Mouse (Mus musculus): ENCODE results near the gene Gm49373. TPM values are rescaled to one million over a fixed set of nuclear protein-coding genes. Genes with fewer than 3 reads are reported as not detected.

The Gm49373 gene
- polyA plus RNA-seq (2015; fragmentation: Nextera tagmentation; extraction: Ambion mirVana): 0.79 and 1.0 TPM in 2 replicates

DNA sequence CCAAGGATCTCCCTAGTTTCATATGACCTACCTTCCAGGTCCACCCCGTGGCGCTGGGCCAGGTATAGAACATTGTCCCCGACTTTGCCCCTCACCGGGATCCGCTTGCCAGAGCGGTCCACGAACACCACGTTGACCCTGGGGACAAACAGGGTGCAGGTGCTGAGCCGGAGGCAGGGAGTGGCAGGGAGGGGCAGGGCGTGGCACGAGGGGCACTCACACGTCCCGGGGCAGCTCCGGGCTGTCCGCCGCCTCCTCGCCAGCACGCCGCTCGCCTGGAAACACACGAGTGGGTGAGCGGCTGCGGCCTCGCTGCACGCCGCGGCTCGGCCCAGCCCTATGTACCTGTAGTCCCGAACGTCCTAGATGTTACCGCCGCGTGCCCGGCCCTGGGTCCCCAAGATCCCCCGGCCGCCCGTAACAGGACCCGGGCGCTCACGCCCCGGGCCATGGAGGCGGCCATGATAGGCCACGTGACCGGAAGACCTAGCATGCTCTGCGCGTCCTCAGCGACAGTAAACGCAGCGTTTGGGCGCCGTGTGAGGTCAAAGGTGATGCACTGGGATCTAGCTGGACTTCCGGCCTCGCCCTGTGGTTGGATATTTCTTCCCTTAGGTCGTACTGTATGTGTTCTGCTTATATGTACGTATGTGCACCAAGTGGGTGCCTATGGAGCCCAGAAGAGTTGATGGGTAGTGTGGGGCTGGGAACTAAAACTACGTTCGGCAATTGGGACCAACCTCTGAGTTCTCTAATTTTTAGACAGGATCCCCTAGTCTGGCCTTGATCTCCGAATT, at the start of gene Gm49373, which contains the start of gene Fdx1l:
Gm49373 (minus strand) TSS at position 53 of the 797 bp plus-strand sequence.
Fdx1l (minus strand) TSS at position 571 of the 797 bp plus-strand sequence.
- Histone ChIP-seq H3K4me1 (peaks cover 15% of the 10 kb centered on the region; the same call in 1 of the 2 replicates), H3K36me3 (peaks cover 53% of the 10 kb centered on the region), H3K27me3 (no peaks in the 10 kb centered on the region), H3K9me3 (no peaks in the 10 kb centered on the region), H3K27ac (peak within 1 kb of the TSS; percentile 73), H3K4me2 (peak within 1 kb of the TSS; percentile 83), H3K4me3 (peak within 1 kb of the TSS; percentile 83), H3K9ac (peak within 1 kb of the TSS; percentile 90)
- WGBS: 3% methylated on average over 58 of the region's 58 CpGs
- peak; percentile 84; the same call in 1 of the 2 replicates for ATAC-seq (ENCODE audit: insufficient number of reproducible peaks, insufficient read depth, low FRiP score, low TSS enrichment, low read depth)

- Histone ChIP-seq H3K27ac (no peak overlapping the region), H3K4me1 (no peaks in the 10 kb centered on the region), H3K9ac (no peak overlapping the region), H3K27me3 (no peaks in the 10 kb centered on the region), H3K4me3 (no peak overlapping the region), H3K9me3 (no peaks in the 10 kb centered on the region), H3K4me2 (no peak overlapping the region), H3K36me3 (peaks cover 67% of the 10 kb centered on the region)
- ATAC-seq (ENCODE audit: insufficient number of reproducible peaks, insufficient read depth, low FRiP score, low TSS enrichment, low read depth): no peak
- 92% methylated on average over 16 of the region's 16 CpGs for WGBS
These were observed 48.6 kb upstream of the Gm49373 start for GRCm38 (mm10) chr9:21121483-21121882.

GRCm38 (mm10) chr9:21117073-21117472, 44.2 kb upstream of the Gm49373 start:
- H3K36me3 ChIP-seq: peaks cover 30% of the 10 kb centered on the region
- H3K9ac ChIP-seq: no peak overlapping the region
- H3K4me2 ChIP-seq: no peak overlapping the region
- H3K4me3 ChIP-seq: no peak overlapping the region
- H3K27ac ChIP-seq: no peak overlapping the region
- no peak for ATAC-seq (ENCODE audit: insufficient number of reproducible peaks, insufficient read depth, low FRiP score, low TSS enrichment, low read depth)
- WGBS: 82% methylated on average over 6 of the region's 6 CpGs
- H3K4me1 ChIP-seq: no peaks in the 10 kb centered on the region
- no peaks in the 10 kb centered on the region for H3K27me3 ChIP-seq
- no peaks in the 10 kb centered on the region for H3K9me3 ChIP-seq

- no peak overlapping the region for H3K27ac ChIP-seq
- H3K36me3 ChIP-seq: peaks cover 14% of the 10 kb centered on the region
- no peaks in the 10 kb centered on the region for H3K4me1 ChIP-seq
- no peak overlapping the region for H3K9ac ChIP-seq
- no peaks in the 10 kb centered on the region for H3K9me3 ChIP-seq
- H3K27me3 ChIP-seq: no peaks in the 10 kb centered on the region
- no peak overlapping the region for H3K4me2 ChIP-seq
- H3K4me3 ChIP-seq: no peak overlapping the region
- ATAC-seq (ENCODE audit: insufficient number of reproducible peaks, insufficient read depth, low FRiP score, low TSS enrichment, low read depth): no peak
- 91% methylated on average over 8 of the region's 8 CpGs for WGBS
These were observed 42.2 kb upstream of the Gm49373 start for GRCm38 (mm10) chr9:21115105-21115504.

GRCm38 (mm10) chr9:21114190-21114589, 41.3 kb upstream of the Gm49373 start:
- no peak for ATAC-seq (ENCODE audit: insufficient number of reproducible peaks, insufficient read depth, low FRiP score, low TSS enrichment, low read depth)
- no peak overlapping the region for H3K4me2 ChIP-seq
- peaks cover 10% of the 10 kb centered on the region for H3K36me3 ChIP-seq
- 88% methylated on average over 7 of the region's 7 CpGs for WGBS
- no peaks in the 10 kb centered on the region for H3K27me3 ChIP-seq
- no peak overlapping the region for H3K9ac ChIP-seq
- no peak overlapping the region for H3K4me3 ChIP-seq
- no peak overlapping the region for H3K27ac ChIP-seq
- no peaks in the 10 kb centered on the region for H3K4me1 ChIP-seq
- H3K9me3 ChIP-seq: no peaks in the 10 kb centered on the region

GRCm38 (mm10) chr9:21113751-21114150, 40.9 kb upstream of the Gm49373 start:
- no peaks in the 10 kb centered on the region for H3K4me1 ChIP-seq
- no peak overlapping the region for H3K27ac ChIP-seq
- 86% methylated on average over 6 of the region's 6 CpGs for WGBS

GRCm38 (mm10) chr9:21107607-21108237, 34.8 kb upstream of the Gm49373 start:
- Histone ChIP-seq H3K27ac (no peak overlapping the region), H3K9ac (no peak overlapping the region), H3K4me1 (no peaks in the 10 kb centered on the region), H3K27me3 (no peaks in the 10 kb centered on the region), H3K9me3 (no peaks in the 10 kb centered on the region), H3K4me3 (no peak overlapping the region), H3K36me3 (peaks cover 19% of the 10 kb centered on the region), H3K4me2 (no peak overlapping the region)
- no peak for ATAC-seq (ENCODE audit: insufficient number of reproducible peaks, insufficient read depth, low FRiP score, low TSS enrichment, low read depth)
- 41% methylated on average over 23 of the region's 23 CpGs for WGBS

More at GRCm38 (mm10) chr9:21113751-21114150, 40.9 kb upstream of the Gm49373 start:
- Histone ChIP-seq H3K9ac (no peak overlapping the region), H3K4me2 (no peak overlapping the region), H3K36me3 (peaks cover 15% of the 10 kb centered on the region), H3K27me3 (no peaks in the 10 kb centered on the region), H3K9me3 (no peaks in the 10 kb centered on the region), H3K4me3 (no peak overlapping the region)
- ATAC-seq (ENCODE audit: insufficient number of reproducible peaks, insufficient read depth, low FRiP score, low TSS enrichment, low read depth): no peak

- no peak overlapping the region for H3K4me2 ChIP-seq
- no peaks in the 10 kb centered on the region for H3K27me3 ChIP-seq
- no peak overlapping the region for H3K4me3 ChIP-seq
- no peak overlapping the region for H3K27ac ChIP-seq
- no peak for ATAC-seq (ENCODE audit: insufficient number of reproducible peaks, insufficient read depth, low FRiP score, low TSS enrichment, low read depth)
- no peaks in the 10 kb centered on the region for H3K9me3 ChIP-seq
- H3K9ac ChIP-seq: no peak overlapping the region
- peaks cover 6% of the 10 kb centered on the region for H3K4me1 ChIP-seq
- peaks cover 21% of the 10 kb centered on the region for H3K36me3 ChIP-seq
- WGBS: 73% methylated on average over 5 of the region's 5 CpGs
These were observed 33.1 kb upstream of the Gm49373 start for GRCm38 (mm10) chr9:21105760-21106564.

- WGBS: 86% methylated on average over 6 of the region's 6 CpGs
- H3K4me1 ChIP-seq: peaks cover 14% of the 10 kb centered on the region
- no peak for ATAC-seq (ENCODE audit: insufficient number of reproducible peaks, insufficient read depth, low FRiP score, low TSS enrichment, low read depth)
These were observed 31.9 kb upstream of the Gm49373 start for GRCm38 (mm10) chr9:21104814-21105213.

DNA sequence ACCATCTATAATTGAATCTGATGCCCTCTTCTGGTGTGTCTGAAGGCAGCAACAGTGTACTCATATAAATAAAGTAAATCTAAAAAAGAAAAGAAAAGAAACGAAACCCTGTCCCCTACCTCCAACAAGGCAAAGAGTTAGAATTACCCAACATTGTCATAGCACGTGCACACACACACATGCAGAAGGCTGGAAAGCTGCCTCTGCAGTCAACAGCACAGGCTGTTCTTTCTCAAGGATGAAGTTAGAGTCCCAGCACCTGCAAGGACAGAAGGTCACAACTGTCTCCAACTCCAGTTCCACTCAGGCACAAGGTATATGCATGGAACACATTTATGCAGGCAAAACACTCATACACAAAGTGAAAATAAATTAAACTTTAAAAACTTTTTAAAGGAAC, 29.2 kb upstream of the Gm49373 start:
- H3K4me3 ChIP-seq: no peak overlapping the region

More at GRCm38 (mm10) chr9:21104814-21105213, 31.9 kb upstream of the Gm49373 start:
- Histone ChIP-seq H3K9ac (no peak overlapping the region), H3K9me3 (no peaks in the 10 kb centered on the region), H3K4me3 (no peak overlapping the region), H3K36me3 (peaks cover 21% of the 10 kb centered on the region), H3K4me2 (no peak overlapping the region), H3K27me3 (no peaks in the 10 kb centered on the region), H3K27ac (no peak overlapping the region)

More for the DNA sequence above, 29.2 kb upstream of the Gm49373 start:
- no peaks in the 10 kb centered on the region for H3K9me3 ChIP-seq
- peaks cover 13% of the 10 kb centered on the region for H3K36me3 ChIP-seq
- ATAC-seq (ENCODE audit: insufficient number of reproducible peaks, insufficient read depth, low FRiP score, low TSS enrichment, low read depth): no peak
- peaks cover 14% of the 10 kb centered on the region for H3K4me1 ChIP-seq
- no peak overlapping the region for H3K9ac ChIP-seq
- no peak overlapping the region for H3K4me2 ChIP-seq
- no peak overlapping the region for H3K27ac ChIP-seq
- H3K27me3 ChIP-seq: no peaks in the 10 kb centered on the region
- 92% methylated on average over 2 of the region's 2 CpGs for WGBS

Measured in embryonic facial prominence, embryonic 13.5 days (tissue).